Mouse (Mus musculus): ENCODE results near the gene Mmp12. TPM values are rescaled to one million over a fixed set of nuclear protein-coding genes. Genes with fewer than 3 reads are reported as not detected.
"Not testable (repeated sequence)": the region's sequence is repeated elsewhere in the genome, so short reads cannot be mapped to it uniquely, and the experiment has no call there.

Gene Mmp12
- polyA plus RNA-seq, 2 experiments = not detected

DNA sequence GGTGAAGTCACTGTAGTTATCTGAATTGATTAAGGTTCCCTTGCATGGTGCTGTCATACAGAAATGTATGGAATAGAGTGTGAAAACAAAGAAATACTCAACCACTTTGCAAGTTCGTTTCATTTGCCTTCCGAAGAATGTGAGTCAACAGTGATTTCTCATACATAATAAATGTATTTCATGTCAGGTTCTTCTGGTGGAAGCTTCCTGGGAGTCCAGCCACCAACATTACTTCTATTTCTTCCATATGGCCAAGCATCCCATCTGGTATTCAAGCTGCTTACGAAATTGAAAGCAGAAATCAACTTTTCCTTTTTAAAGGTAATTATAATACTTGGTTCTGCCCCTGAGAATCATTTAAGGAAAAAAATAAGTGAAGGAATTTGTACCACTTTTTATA, 10.4 kb downstream of the Mmp12 start:
- Histone ChIP-seq H3K36me3 (ENCODE audit: control insufficient read depth, insufficient read depth, low read length) (no peaks in the 10 kb centered on the region), H3K4me2 (replicated peaks; ENCODE audit: low read depth, low read length, severe bottlenecking) (no peak overlapping the region), H3K4me3 (replicated peaks; ENCODE audit: low read length) (no peak overlapping the region), H3K9ac (ENCODE audit: low read depth, low read length, severe bottlenecking) (no peak overlapping the region), H3K27ac (replicated peaks; ENCODE audit: low read depth, low read length) (no peak overlapping the region), H3K9me3 (ENCODE audit: control insufficient read depth, low read length) (no peaks in the 10 kb centered on the region), H3K4me1 (ENCODE audit: control insufficient read depth, insufficient read depth, low read length) (no peaks in the 10 kb centered on the region), H3K27me3 (ENCODE audit: control insufficient read depth, insufficient read depth, low read length) (no peaks in the 10 kb centered on the region)
- no peak for TF ChIP-seq POLR2A (IDR thresholded peaks at IDR 0.05; ENCODE audit: borderline replicate concordance, extremely low read depth, insufficient read depth, insufficient read length)
- DNase-seq (ENCODE audit: low spot score) (no peak), ATAC-seq (ENCODE audit: low FRiP score, low read depth) (no peak)
- 75% methylated on average over 3 of the region's 3 CpGs for WGBS

DNA sequence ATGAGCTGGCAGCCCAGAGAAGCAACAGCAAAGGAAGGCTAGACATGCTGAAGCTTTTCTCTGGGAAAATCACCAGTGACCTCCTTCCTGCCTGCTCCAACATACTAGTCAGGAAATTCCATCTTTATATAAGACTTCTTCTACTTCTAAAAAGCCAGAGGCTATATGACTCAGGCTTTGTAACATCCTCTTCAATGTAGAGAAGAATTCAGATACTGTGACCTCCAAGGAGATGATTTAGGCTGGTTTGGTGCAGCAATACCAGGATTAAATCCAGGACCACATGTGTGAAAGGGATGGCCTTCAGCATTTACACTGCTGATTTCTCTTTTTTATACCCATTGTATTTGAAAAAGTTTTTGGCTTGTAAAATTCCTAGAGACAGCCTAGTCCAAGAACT, 43.8 kb downstream of the Mmp12 start, which contains the start of gene Mmp1b:
Mmp1b (minus strand) TSS at position 101 of the 400 bp plus-strand sequence.
- H3K27me3 ChIP-seq (ENCODE audit: control insufficient read depth, insufficient read depth, low read length) = no peaks in the 10 kb centered on the region
- TF ChIP-seq POLR2A (IDR thresholded peaks at IDR 0.05; ENCODE audit: borderline replicate concordance, extremely low read depth, insufficient read depth, insufficient read length) = no peak
- no peak within 1 kb of the TSS for H3K27ac ChIP-seq (replicated peaks; ENCODE audit: low read depth, low read length)
- no peak within 1 kb of the TSS for H3K9ac ChIP-seq (ENCODE audit: low read depth, low read length, severe bottlenecking)
- no peaks in the 10 kb centered on the region for H3K9me3 ChIP-seq (ENCODE audit: control insufficient read depth, low read length)
- H3K36me3 ChIP-seq (ENCODE audit: control insufficient read depth, insufficient read depth, low read length) = no peaks in the 10 kb centered on the region
- ATAC-seq (ENCODE audit: low FRiP score, low read depth) (no peak), DNase-seq (ENCODE audit: low spot score) (no peak)
- H3K4me2 ChIP-seq (replicated peaks; ENCODE audit: low read depth, low read length, severe bottlenecking) = no peak within 1 kb of the TSS
- H3K4me1 ChIP-seq (ENCODE audit: control insufficient read depth, insufficient read depth, low read length) = no peaks in the 10 kb centered on the region
- no peak within 1 kb of the TSS for H3K4me3 ChIP-seq (replicated peaks; ENCODE audit: low read length)

DNA sequence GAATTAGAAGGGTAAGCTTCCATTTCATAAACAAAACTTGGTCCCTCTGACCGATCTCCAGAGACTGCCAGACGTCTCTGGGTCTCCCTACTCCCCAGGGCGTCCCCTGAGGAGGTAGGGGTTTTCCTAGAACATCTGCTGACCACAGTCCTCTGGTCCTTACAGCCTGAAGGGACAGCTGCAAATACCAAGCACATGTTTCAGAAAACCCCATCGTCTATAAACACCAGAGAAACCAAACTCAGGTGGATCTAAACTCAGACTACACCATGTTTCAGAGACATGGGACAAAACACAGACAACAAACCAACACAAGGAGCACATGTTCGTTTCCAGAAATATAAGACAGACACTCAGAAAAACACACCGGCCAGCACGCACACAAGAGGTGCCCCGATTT, 52.4 kb downstream of the Mmp12 start:
- H3K9ac ChIP-seq (ENCODE audit: low read depth, low read length, severe bottlenecking); H3K4me1 ChIP-seq (ENCODE audit: control insufficient read depth, insufficient read depth, low read length); H3K4me3 ChIP-seq (replicated peaks; ENCODE audit: low read length); ATAC-seq (ENCODE audit: low FRiP score, low read depth); DNase-seq (ENCODE audit: low spot score); H3K27me3 ChIP-seq (ENCODE audit: control insufficient read depth, insufficient read depth, low read length); H3K36me3 ChIP-seq (ENCODE audit: control insufficient read depth, insufficient read depth, low read length); H3K4me2 ChIP-seq (replicated peaks; ENCODE audit: low read depth, low read length, severe bottlenecking); H3K27ac ChIP-seq (replicated peaks; ENCODE audit: low read depth, low read length); H3K9me3 ChIP-seq (ENCODE audit: control insufficient read depth, low read length): not testable (repeated sequence)
- 73% methylated on average over 8 of the region's 8 CpGs for WGBS

Other genes starting within 250 kb of the Mmp12 start
- gene Dync2h1, start 159.9 kb upstream of the Mmp12 start, polyA plus RNA-seq (2012; rRNA removed) = 5.1 TPM in 2 replicates
- gene Dync2h1, start 159.9 kb upstream of the Mmp12 start, polyA plus RNA-seq (2014; fragmentation: Nextera tagmentation; extraction: Ambion mirVana) = 17.7 and 20.7 TPM in 2 replicates
- gene Dcun1d5, start 159.9 kb upstream of the Mmp12 start, polyA plus RNA-seq (2012; rRNA removed) = 69.9 and 100 TPM in 2 replicates
- 150 and 158 TPM in 2 replicates for gene Dcun1d5, start 159.9 kb upstream of the Mmp12 start, polyA plus RNA-seq (2014; fragmentation: Nextera tagmentation; extraction: Ambion mirVana)
- gene Mmp13, start 71.9 kb upstream of the Mmp12 start, polyA plus RNA-seq (2012; rRNA removed) = 1.7 and 3.6 TPM in 2 replicates
- 0.87 and 1.4 TPM in 2 replicates for gene Mmp13, start 71.9 kb upstream of the Mmp12 start, polyA plus RNA-seq (2014; fragmentation: Nextera tagmentation; extraction: Ambion mirVana)
- gene Mmp1b, start 43.7 kb downstream of the Mmp12 start, polyA plus RNA-seq (2012; rRNA removed) = not detected in 2 replicates
- not detected in 2 replicates for gene Mmp1b, start 43.7 kb downstream of the Mmp12 start, polyA plus RNA-seq (2014; fragmentation: Nextera tagmentation; extraction: Ambion mirVana)
- 0.06 and 0.16 TPM in 2 replicates for gene Mmp3, start 101.4 kb downstream of the Mmp12 start, polyA plus RNA-seq (2012; rRNA removed)
- 0.10 and 0.21 TPM in 2 replicates for gene Mmp3, start 101.4 kb downstream of the Mmp12 start, polyA plus RNA-seq (2014; fragmentation: Nextera tagmentation; extraction: Ambion mirVana)
- 0.04 TPM in 2 replicates for gene Mmp10, start 158.0 kb downstream of the Mmp12 start, polyA plus RNA-seq (2012; rRNA removed)
- not detected in 2 replicates for gene Mmp10, start 158.0 kb downstream of the Mmp12 start, polyA plus RNA-seq (2014; fragmentation: Nextera tagmentation; extraction: Ambion mirVana)
- gene Mmp8, start 214.1 kb downstream of the Mmp12 start, polyA plus RNA-seq (2012; rRNA removed) = 0.19 and 0.35 TPM in 2 replicates
- 0.15 and 0.51 TPM in 2 replicates for gene Mmp8, start 214.1 kb downstream of the Mmp12 start, polyA plus RNA-seq (2014; fragmentation: Nextera tagmentation; extraction: Ambion mirVana)
- gene Mmp27, start 227.0 kb downstream of the Mmp12 start, polyA plus RNA-seq (2012; rRNA removed) = 0.05 TPM in 1 of 2 replicates, not detected in the other
- gene Mmp27, start 227.0 kb downstream of the Mmp12 start, polyA plus RNA-seq (2014; fragmentation: Nextera tagmentation; extraction: Ambion mirVana) = 0.10 and 0.12 TPM in 2 replicates